Mouse (Mus musculus) embryonic facial prominence, embryonic 14.5 days (tissue): ENCODE data around the gene Sec24c. TPM values are rescaled to one million over a fixed set of nuclear protein-coding genes. Genes with fewer than 3 reads are reported as not detected.

Experiments
- ATAC-seq: fragments of 200-750 bp; cut with Nextera tagmentation; 2 replicates; pipeline ENCODE4 v1.8.0; 2017; ENCODE audit warnings: low read depth, moderate number of reproducible peaks, moderate TSS enrichment
- DNase-seq: peaks from one replicate; pipeline ENCODE4 v3.0.0-alpha.2; 2015; ENCODE audit warnings: low spot score
- H3K27ac ChIP-seq: fragments of 300-500 bp; sonication (generic); replicated peaks from 2 replicates; pipeline ENCODE4 v1.5.1; 2014; ENCODE audit warnings: low read depth, mild to moderate bottlenecking, low read length, moderate library complexity
- H3K27me3 ChIP-seq: fragments of 300-500 bp; sonication (generic); replicated peaks from 2 replicates; pipeline ENCODE4 v1.6.1; 2014; ENCODE audit warnings: low read length; ENCODE audit not compliant: control insufficient read depth, insufficient read depth
- H3K36me3 ChIP-seq: fragments of 300-500 bp; sonication (generic); 2 replicates; pipeline ENCODE4 v1.6.1; 2014; ENCODE audit warnings: low read length, mixed read lengths; ENCODE audit not compliant: control insufficient read depth, insufficient read depth
- H3K4me1 ChIP-seq: fragments of 300-500 bp; sonication (generic); 2 replicates; pipeline ENCODE4 v1.6.1; 2014; ENCODE audit warnings: antibody characterized with exemption, low read length; ENCODE audit not compliant: control insufficient read depth, insufficient read depth
- H3K4me2 ChIP-seq: fragments of 300-500 bp; sonication (generic); 2 replicates; pipeline ENCODE4 v1.6.1; 2014; ENCODE audit warnings: low read depth, mild to moderate bottlenecking, low read length, moderate library complexity, mixed read lengths
- H3K4me3 ChIP-seq: fragments of 300-500 bp; sonication (generic); 2 replicates; pipeline ENCODE4 v1.5.1; 2014; ENCODE audit warnings: low read depth, mild to moderate bottlenecking, low read length
- H3K9ac ChIP-seq: fragments of 300-500 bp; sonication (generic); 2 replicates; pipeline ENCODE4 v1.6.1; 2014; ENCODE audit warnings: low read depth, mild to moderate bottlenecking, low read length, moderate library complexity, mixed read lengths
- H3K9me3 ChIP-seq: fragments of 300-500 bp; sonication (generic); 2 replicates; pipeline ENCODE4 v1.6.1; 2016; ENCODE audit warnings: low read length; ENCODE audit not compliant: control insufficient read depth
- WGBS: fragments of 180-500 bp; shearing (Covaris S2); extraction: QIAGEN DNeasy Blood & Tissue Kit; methylation state at CpG from one replicate; pipeline ENCODE4 v1.1.7; 2014; 5-methylcytosine and 5-hydroxymethylcytosine counted together
- polyA plus RNA-seq: library from polyadenylated mRNA; unstranded; fragments of >200 nt; fragmentation: Nextera tagmentation; extraction: Ambion mirVana; gene quantifications from 2 replicates; pipeline ENCODE4 v1.2.1, GENCODE M21; 2014

The Sec24c gene
- polyA plus RNA-seq, 1 experiment from 2014 or later, result 78.2 TPM

DNA sequence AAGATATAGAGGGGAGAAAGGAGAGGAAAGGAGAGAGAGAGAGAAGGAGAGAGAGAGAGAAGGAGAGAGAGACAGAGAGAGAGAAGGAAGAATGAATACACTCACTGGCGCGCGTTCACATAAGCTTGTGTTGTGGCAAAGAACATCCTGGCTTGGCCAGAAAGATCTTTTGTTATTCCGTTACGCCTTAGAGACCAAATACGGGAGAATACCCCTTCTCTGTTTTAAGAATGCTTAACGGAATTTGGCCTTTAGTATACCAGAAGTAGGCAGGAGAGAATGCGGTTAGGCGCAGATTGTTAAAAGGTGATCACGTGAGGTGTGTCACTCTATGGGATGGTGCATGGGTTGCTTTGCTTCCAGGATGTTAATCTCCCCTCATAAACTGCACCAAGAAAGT is 34.1 kb downstream of the Sec24c start:
- Histone ChIP-seq H3K27ac (peak overlapping the region; percentile 80; the same call in 1 of the 2 replicates), H3K9me3 (no peaks in the 10 kb centered on the region), H3K9ac (peak overlapping the region; percentile 95), H3K4me3 (peak overlapping the region; percentile 97), H3K27me3 (no peaks in the 10 kb centered on the region), H3K4me1 (peaks cover 10% of the 10 kb centered on the region), H3K36me3 (peaks cover 40% of the 10 kb centered on the region), H3K4me2 (peak overlapping the region; percentile 75)
- DNase-seq (no peak), ATAC-seq (no peak)
- 7% methylated on average over 10 of the region's 10 CpGs for WGBS

DNA sequence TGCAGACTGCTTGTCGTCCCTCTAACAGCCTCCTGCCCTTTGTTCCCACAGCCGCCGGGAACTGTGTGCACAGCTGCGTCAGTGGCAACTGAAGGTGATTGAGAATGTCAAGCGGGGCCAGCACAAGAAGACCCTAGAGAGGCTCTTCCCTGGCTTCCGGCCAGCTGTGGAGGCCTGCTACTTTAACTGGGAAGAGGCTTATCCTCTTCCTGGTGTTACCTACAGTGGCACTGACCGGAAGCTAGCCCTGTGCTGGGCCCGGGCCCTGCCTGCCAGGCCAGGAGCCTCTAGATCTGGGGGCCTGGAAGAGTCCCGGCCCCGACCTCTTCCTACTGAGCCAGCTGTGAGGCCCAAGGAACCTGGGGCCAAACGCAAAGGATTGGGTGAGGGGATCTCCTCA is 39.7 kb downstream of the Sec24c start:
- H3K9ac ChIP-seq, result no peak overlapping the region
- H3K4me3 ChIP-seq, result no peak overlapping the region
- H3K36me3 ChIP-seq, result peaks cover 90% of the 10 kb centered on the region
- no peak overlapping the region for H3K27ac ChIP-seq
- ATAC-seq (no peak), DNase-seq (no peak)
- H3K27me3 ChIP-seq, result no peaks in the 10 kb centered on the region
- H3K4me2 ChIP-seq, result no peak overlapping the region
- peaks cover 5% of the 10 kb centered on the region for H3K4me1 ChIP-seq
- no peaks in the 10 kb centered on the region for H3K9me3 ChIP-seq
- 81% methylated on average over 11 of the region's 11 CpGs for WGBS

DNA sequence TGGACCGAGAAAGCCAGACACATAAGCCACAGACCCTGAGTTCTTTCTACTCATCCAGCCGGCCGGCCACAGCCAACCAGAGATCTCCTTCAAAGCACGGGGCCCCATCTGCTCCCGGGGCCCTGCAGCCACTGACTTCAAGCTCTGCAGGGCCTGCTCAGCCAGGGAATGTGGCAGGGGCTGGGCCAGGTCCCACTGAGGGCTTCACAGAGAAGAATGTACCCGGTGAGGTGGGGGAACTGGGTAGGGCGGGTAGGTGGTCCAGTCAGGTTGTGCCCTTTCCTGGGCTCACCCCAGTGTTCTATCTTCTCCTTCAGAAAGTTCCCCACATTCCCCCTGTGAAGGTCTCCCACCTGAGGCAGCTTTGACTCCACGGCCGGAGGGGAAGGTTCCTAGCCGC is 44.3 kb downstream of the Sec24c start:
- Histone ChIP-seq H3K4me1 (no peaks in the 10 kb centered on the region), H3K36me3 (peaks cover 100% of the 10 kb centered on the region), H3K4me2 (no peak overlapping the region), H3K4me3 (no peak overlapping the region), H3K27me3 (no peaks in the 10 kb centered on the region), H3K9ac (no peak overlapping the region), H3K27ac (no peak overlapping the region), H3K9me3 (no peaks in the 10 kb centered on the region)
- WGBS, result 84% methylated on average over 10 of the region's 10 CpGs
- ATAC-seq (no peak), DNase-seq (no peak)

DNA sequence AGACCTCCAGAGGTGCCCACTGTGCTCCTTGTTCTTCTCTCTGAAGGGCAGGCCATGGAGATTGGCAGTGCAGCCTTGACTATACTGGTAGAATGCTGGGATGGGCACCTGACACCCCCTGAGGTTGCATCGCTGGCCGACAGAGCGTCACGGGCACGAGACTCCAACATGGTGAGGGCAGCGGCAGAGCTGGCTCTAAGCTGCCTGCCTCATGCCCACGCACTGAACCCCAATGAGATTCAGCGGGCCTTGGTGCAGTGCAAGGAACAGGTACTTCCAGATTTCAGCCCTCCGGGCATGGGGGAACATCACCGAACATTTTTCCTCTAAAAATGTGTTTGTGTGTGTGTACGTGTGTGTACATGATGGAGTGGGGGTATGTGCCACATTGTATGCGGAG is 45.7 kb downstream of the Sec24c start:
- WGBS, result 90% methylated on average over 12 of the region's 12 CpGs
- H3K4me1 ChIP-seq, result no peaks in the 10 kb centered on the region
- H3K4me3 ChIP-seq, result no peak overlapping the region
- peaks cover 99% of the 10 kb centered on the region for H3K36me3 ChIP-seq
- H3K27me3 ChIP-seq, result no peaks in the 10 kb centered on the region
- DNase-seq, result no peak
- H3K9ac ChIP-seq, result no peak overlapping the region
- ATAC-seq, result no peak
- no peak overlapping the region for H3K27ac ChIP-seq
- no peaks in the 10 kb centered on the region for H3K9me3 ChIP-seq
- no peak overlapping the region for H3K4me2 ChIP-seq

DNA sequence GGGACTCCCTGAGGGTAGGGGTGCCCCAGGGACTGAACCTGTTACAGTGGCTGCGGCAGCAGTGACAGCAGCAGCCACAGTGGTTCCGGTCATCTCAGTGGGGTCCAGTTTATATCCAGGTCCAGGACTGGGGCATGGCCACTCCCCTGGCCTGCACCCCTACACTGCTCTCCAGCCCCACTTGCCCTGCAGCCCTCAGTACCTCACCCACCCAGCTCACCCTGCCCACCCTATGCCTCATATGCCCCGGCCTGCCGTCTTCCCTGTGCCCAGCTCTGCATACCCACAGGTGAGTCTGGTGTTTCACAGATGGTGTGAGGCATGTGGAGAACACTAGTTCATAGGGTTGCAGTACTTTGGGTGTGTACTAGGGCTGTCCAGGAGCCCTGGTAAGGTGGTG is 47.3 kb downstream of the Sec24c start:
- Histone ChIP-seq H3K4me2 (no peak overlapping the region), H3K4me3 (no peak overlapping the region), H3K36me3 (peaks cover 99% of the 10 kb centered on the region), H3K27ac (no peak overlapping the region), H3K4me1 (no peaks in the 10 kb centered on the region), H3K9me3 (no peaks in the 10 kb centered on the region), H3K27me3 (no peaks in the 10 kb centered on the region), H3K9ac (no peak overlapping the region)
- 82% methylated on average over 4 of the region's 4 CpGs for WGBS
- ATAC-seq, result no peak
- no peak for DNase-seq

DNA sequence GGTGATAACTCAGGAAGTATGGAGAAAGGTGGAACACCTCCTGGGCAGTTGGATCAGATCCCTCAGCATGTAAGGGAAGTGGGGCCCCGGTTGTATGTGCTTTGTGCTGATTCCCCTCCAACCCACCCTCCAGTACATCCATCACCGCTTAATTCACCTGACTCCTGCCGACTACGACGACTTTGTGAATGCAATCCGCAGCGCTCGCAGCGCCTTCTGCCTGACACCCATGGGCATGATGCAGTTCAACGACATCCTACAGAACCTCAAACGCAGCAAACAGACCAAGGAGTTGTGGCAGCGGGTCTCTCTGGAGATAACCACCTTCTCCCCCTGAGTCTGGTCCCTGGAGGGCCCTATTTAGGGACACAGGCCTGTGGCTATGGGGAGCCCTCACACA is 48.9 kb downstream of the Sec24c start:
- peaks cover 99% of the 10 kb centered on the region for H3K36me3 ChIP-seq
- H3K27ac ChIP-seq, result no peak overlapping the region
- ATAC-seq (no peak), DNase-seq (no peak)
- H3K4me2 ChIP-seq, result no peak overlapping the region
- H3K9me3 ChIP-seq, result no peaks in the 10 kb centered on the region
- no peak overlapping the region for H3K9ac ChIP-seq
- 92% methylated on average over 12 of the region's 12 CpGs for WGBS
- H3K4me3 ChIP-seq, result no peak overlapping the region
- H3K4me1 ChIP-seq, result no peaks in the 10 kb centered on the region
- H3K27me3 ChIP-seq, result no peaks in the 10 kb centered on the region

DNA sequence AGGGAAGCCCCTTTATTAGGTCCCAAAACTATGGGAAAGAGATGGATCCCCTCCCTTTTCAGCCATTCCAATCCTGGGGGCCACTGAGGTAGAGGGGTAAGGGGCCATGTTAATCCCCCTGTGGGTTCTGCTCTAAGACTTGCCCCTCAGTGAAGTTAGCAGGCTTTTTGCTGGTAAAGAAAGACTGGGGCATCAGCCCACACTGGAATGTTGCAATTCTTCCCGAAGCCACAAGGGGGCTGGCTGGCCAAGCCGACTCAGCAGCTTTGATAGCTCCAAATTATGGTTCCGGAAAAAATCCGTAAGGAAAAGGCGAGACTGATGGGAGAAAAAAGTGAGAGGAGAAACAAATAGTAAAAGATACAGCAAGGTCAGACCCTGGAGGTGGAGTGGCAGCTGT is 49.9 kb downstream of the Sec24c start:
- H3K27me3 ChIP-seq, result no peaks in the 10 kb centered on the region
- no peaks in the 10 kb centered on the region for H3K9me3 ChIP-seq
- peak; percentile 64 for DNase-seq
- H3K4me2 ChIP-seq, result no peak overlapping the region
- whole genome bisulfite sequencing, result 29% methylated on average over 5 of the region's 5 CpGs
- H3K4me1 ChIP-seq, result no peaks in the 10 kb centered on the region
- no peak overlapping the region for H3K27ac ChIP-seq
- H3K36me3 ChIP-seq, result peaks cover 99% of the 10 kb centered on the region
- H3K9ac ChIP-seq, result no peak overlapping the region; the same call in 1 of the 2 replicates
- ATAC-seq, result no peak
- H3K4me3 ChIP-seq, result no peak overlapping the region

DNA sequence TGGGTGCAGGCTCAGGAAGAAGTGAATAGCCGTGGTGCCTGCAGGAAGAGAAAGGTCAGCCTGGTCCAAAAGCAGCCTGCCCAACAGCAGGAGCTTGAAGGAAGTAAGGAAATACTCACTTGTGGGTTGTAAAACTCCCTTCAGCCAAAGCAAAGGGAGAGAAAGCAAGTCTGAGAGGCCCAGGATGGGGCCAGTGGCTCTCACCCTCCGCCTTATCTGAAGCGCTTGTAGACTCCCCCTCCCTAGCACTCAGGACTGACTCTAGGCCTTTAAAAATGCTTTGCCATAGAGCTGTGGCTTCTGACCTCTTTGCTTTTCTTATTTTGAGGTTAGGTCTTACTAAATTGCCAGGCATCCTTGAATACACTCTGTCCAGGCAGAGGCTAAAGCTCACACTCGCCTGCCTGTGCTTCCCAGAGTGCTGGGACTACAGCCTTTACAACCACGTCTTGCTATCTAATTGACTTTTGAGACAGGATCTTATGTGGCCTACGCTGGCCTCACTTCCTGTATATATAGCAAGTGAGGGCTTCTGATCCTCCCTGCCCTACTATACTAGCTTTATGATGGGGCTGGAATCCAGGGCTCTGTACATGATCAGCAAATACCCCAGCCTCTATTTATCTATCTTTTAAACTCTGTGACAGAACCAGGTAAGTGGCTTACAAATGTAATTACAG is 51.7 kb downstream of the Sec24c start:
- ATAC-seq, result no peak
- Histone ChIP-seq H3K9ac (no peak overlapping the region), H3K27ac (no peak overlapping the region), H3K36me3 (peaks cover 98% of the 10 kb centered on the region), H3K9me3 (no peaks in the 10 kb centered on the region), H3K27me3 (no peaks in the 10 kb centered on the region), H3K4me1 (no peaks in the 10 kb centered on the region), H3K4me3 (no peak overlapping the region), H3K4me2 (no peak overlapping the region)
- 85% methylated on average over 6 of the region's 6 CpGs for WGBS
- DNase-seq, result no peak

DNA sequence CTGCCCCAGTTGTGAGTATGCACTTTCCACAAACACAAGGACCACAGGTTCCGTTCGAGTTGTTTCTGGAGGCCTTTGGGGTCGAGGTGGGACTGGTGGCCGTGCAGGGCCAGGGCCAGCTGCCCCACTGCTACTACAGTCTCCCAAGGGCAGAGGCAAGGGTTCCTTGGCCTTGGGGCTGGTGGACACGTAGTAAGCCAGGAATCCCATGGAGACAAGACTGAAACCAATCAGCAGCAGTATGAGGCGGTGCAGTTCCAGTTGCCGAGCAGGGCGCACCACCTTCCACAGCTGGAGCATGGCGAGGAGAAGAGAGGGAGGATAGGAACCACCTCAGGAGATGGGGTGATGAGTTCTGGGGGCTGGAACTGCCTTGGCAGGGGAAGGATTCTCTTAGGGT is 55.8 kb downstream of the Sec24c start:
- H3K36me3 ChIP-seq, result peaks cover 77% of the 10 kb centered on the region
- no peak overlapping the region for H3K9ac ChIP-seq
- 91% methylated on average over 9 of the region's 9 CpGs for WGBS
- H3K4me3 ChIP-seq, result no peak overlapping the region
- ATAC-seq (no peak), DNase-seq (no peak)
- H3K4me2 ChIP-seq, result no peak overlapping the region
- H3K27ac ChIP-seq, result no peak overlapping the region
- no peaks in the 10 kb centered on the region for H3K9me3 ChIP-seq
- peaks cover 9% of the 10 kb centered on the region for H3K4me1 ChIP-seq
- no peaks in the 10 kb centered on the region for H3K27me3 ChIP-seq
